Mouse (Mus musculus): ENCODE results near the gene Usp50. TPM values are rescaled to one million over a fixed set of nuclear protein-coding genes. Genes with fewer than 3 reads are reported as not detected.

Gene Usp50
- total RNA-seq (2014; rRNA removed): 0.10 and 0.47 TPM in 2 replicates
- polyA plus RNA-seq (2015; fragmentation: Nextera tagmentation; extraction: Ambion mirVana): 2.1 TPM in 2 replicates

GRCm38 (mm10) chr2:126783370-126783769 is at the start of gene Usp50:
Gene Usp50, minus strand, starts transcription at chr2:126783470.
- H3K27me3 ChIP-seq (ENCODE audit: insufficient read depth, low read length): no peaks in the 10 kb centered on the region
- TF ChIP-seq CTCF (IDR thresholded peaks at IDR 0.05; ENCODE audit: low read depth): no peak
- DNase-seq (ENCODE audit: low spot score): no peak
- H3K4me1 ChIP-seq (ENCODE audit: insufficient read depth, low read length): no peaks in the 10 kb centered on the region
- no peak within 1 kb of the TSS for H3K27ac ChIP-seq
- ATAC-seq: no peak
- no peak within 1 kb of the TSS for H3K4me2 ChIP-seq (ENCODE audit: low read depth, low read length)
- no peak within 1 kb of the TSS for H3K9ac ChIP-seq (replicated peaks; ENCODE audit: low read length)
- H3K36me3 ChIP-seq (ENCODE audit: insufficient read depth, low read length): no peaks in the 10 kb centered on the region
- WGBS: 52% methylated on average over 4 of the region's 4 CpGs
- no peaks in the 10 kb centered on the region for H3K9me3 ChIP-seq (ENCODE audit: low read length)
- no peak within 1 kb of the TSS for H3K4me3 ChIP-seq (ENCODE audit: low read length)

GRCm38 (mm10) chr2:126817414-126817813 is 34.1 kb upstream of the Usp50 start:
- WGBS: 79% methylated on average over 2 of the region's 2 CpGs
- peaks cover 28% of the 10 kb centered on the region for H3K36me3 ChIP-seq (ENCODE audit: insufficient read depth, low read length)
- DNase-seq (ENCODE audit: low spot score): no peak

GRCm38 (mm10) chr2:126816644-126817347 is 33.5 kb upstream of the Usp50 start:
- DNase-seq (ENCODE audit: low spot score) (no peak), ATAC-seq (no peak)
- TF ChIP-seq CTCF (IDR thresholded peaks at IDR 0.05; ENCODE audit: low read depth): no peak
- H3K4me1 ChIP-seq (ENCODE audit: insufficient read depth, low read length): no peaks in the 10 kb centered on the region
- H3K27me3 ChIP-seq (ENCODE audit: insufficient read depth, low read length): no peaks in the 10 kb centered on the region
- H3K27ac ChIP-seq: no peak overlapping the region
- H3K4me3 ChIP-seq (ENCODE audit: low read length): no peak overlapping the region
- H3K9me3 ChIP-seq (ENCODE audit: low read length): no peaks in the 10 kb centered on the region
- H3K36me3 ChIP-seq (ENCODE audit: insufficient read depth, low read length): peaks cover 33% of the 10 kb centered on the region
- H3K9ac ChIP-seq (replicated peaks; ENCODE audit: low read length): no peak overlapping the region
- 94% methylated on average over 4 of the region's 4 CpGs for WGBS
- H3K4me2 ChIP-seq (ENCODE audit: low read depth, low read length): no peak overlapping the region

More at GRCm38 (mm10) chr2:126817414-126817813, 34.1 kb upstream of the Usp50 start:
- H3K9me3 ChIP-seq (ENCODE audit: low read length): no peaks in the 10 kb centered on the region
- no peak overlapping the region for H3K9ac ChIP-seq (replicated peaks; ENCODE audit: low read length)
- H3K4me2 ChIP-seq (ENCODE audit: low read depth, low read length): no peak overlapping the region
- H3K27ac ChIP-seq: no peak overlapping the region
- H3K4me3 ChIP-seq (ENCODE audit: low read length): no peak overlapping the region
- H3K27me3 ChIP-seq (ENCODE audit: insufficient read depth, low read length): no peaks in the 10 kb centered on the region
- no peak for ATAC-seq
- TF ChIP-seq CTCF (IDR thresholded peaks at IDR 0.05; ENCODE audit: low read depth): no peak
- no peaks in the 10 kb centered on the region for H3K4me1 ChIP-seq (ENCODE audit: insufficient read depth, low read length)

- ATAC-seq: no peak
- DNase-seq (ENCODE audit: low spot score): no peak
- Histone ChIP-seq H3K9me3 (ENCODE audit: low read length) (no peaks in the 10 kb centered on the region), H3K4me1 (ENCODE audit: insufficient read depth, low read length) (no peaks in the 10 kb centered on the region), H3K4me2 (ENCODE audit: low read depth, low read length) (no peak overlapping the region), H3K27ac (no peak overlapping the region), H3K4me3 (ENCODE audit: low read length) (no peak overlapping the region), H3K27me3 (ENCODE audit: insufficient read depth, low read length) (no peaks in the 10 kb centered on the region), H3K9ac (replicated peaks; ENCODE audit: low read length) (no peak overlapping the region), H3K36me3 (ENCODE audit: insufficient read depth, low read length) (peaks cover 39% of the 10 kb centered on the region)
- TF ChIP-seq CTCF (IDR thresholded peaks at IDR 0.05; ENCODE audit: low read depth): no peak
- 24% methylated on average over 1 of the region's 1 CpGs for WGBS
Measured at GRCm38 (mm10) chr2:126815822-126816221, 32.6 kb upstream of the Usp50 start.

- Histone ChIP-seq H3K9me3 (ENCODE audit: low read length) (no peaks in the 10 kb centered on the region), H3K4me2 (ENCODE audit: low read depth, low read length) (no peak overlapping the region), H3K27me3 (ENCODE audit: insufficient read depth, low read length) (no peaks in the 10 kb centered on the region), H3K27ac (no peak overlapping the region), H3K4me3 (ENCODE audit: low read length) (no peak overlapping the region), H3K9ac (replicated peaks; ENCODE audit: low read length) (no peak overlapping the region), H3K4me1 (ENCODE audit: insufficient read depth, low read length) (no peaks in the 10 kb centered on the region), H3K36me3 (ENCODE audit: insufficient read depth, low read length) (peaks cover 34% of the 10 kb centered on the region)
- ATAC-seq: no peak
- no peak for TF ChIP-seq CTCF (IDR thresholded peaks at IDR 0.05; ENCODE audit: low read depth)
- 98% methylated on average over 3 of the region's 3 CpGs for WGBS
- DNase-seq (ENCODE audit: low spot score): no peak
Measured at GRCm38 (mm10) chr2:126801980-126802379, 18.7 kb upstream of the Usp50 start.

- H3K36me3 ChIP-seq (ENCODE audit: insufficient read depth, low read length): peaks cover 49% of the 10 kb centered on the region
- DNase-seq (ENCODE audit: low spot score) (no peak), ATAC-seq (no peak)
- H3K4me1 ChIP-seq (ENCODE audit: insufficient read depth, low read length): no peaks in the 10 kb centered on the region
- 74% methylated on average over 5 of the region's 5 CpGs for WGBS
- no peaks in the 10 kb centered on the region for H3K27me3 ChIP-seq (ENCODE audit: insufficient read depth, low read length)
- no peak overlapping the region for H3K27ac ChIP-seq
- H3K4me3 ChIP-seq (ENCODE audit: low read length): no peak overlapping the region
- no peak overlapping the region for H3K9ac ChIP-seq (replicated peaks; ENCODE audit: low read length)
- H3K9me3 ChIP-seq (ENCODE audit: low read length): no peaks in the 10 kb centered on the region
- TF ChIP-seq CTCF (IDR thresholded peaks at IDR 0.05; ENCODE audit: low read depth): no peak
- H3K4me2 ChIP-seq (ENCODE audit: low read depth, low read length): no peak overlapping the region
Measured at GRCm38 (mm10) chr2:126798455-126798854, 15.2 kb upstream of the Usp50 start.

- TF ChIP-seq CTCF (IDR thresholded peaks at IDR 0.05; ENCODE audit: low read depth): peak; percentile 49
- whole genome bisulfite sequencing: 84% methylated on average over 3 of the region's 3 CpGs
- DNase-seq (ENCODE audit: low spot score): no peak
Measured at GRCm38 (mm10) chr2:126795708-126796107, 12.4 kb upstream of the Usp50 start.

More at GRCm38 (mm10) chr2:126795708-126796107, 12.4 kb upstream of the Usp50 start:
- Histone ChIP-seq H3K4me1 (ENCODE audit: insufficient read depth, low read length) (no peaks in the 10 kb centered on the region), H3K4me2 (ENCODE audit: low read depth, low read length) (no peak overlapping the region), H3K4me3 (ENCODE audit: low read length) (no peak overlapping the region), H3K27ac (no peak overlapping the region), H3K27me3 (ENCODE audit: insufficient read depth, low read length) (no peaks in the 10 kb centered on the region), H3K9ac (replicated peaks; ENCODE audit: low read length) (no peak overlapping the region), H3K9me3 (ENCODE audit: low read length) (no peaks in the 10 kb centered on the region), H3K36me3 (ENCODE audit: insufficient read depth, low read length) (peaks cover 50% of the 10 kb centered on the region)
- no peak for ATAC-seq
